Mouse (Mus musculus) neural tube, embryonic 15.5 days (tissue): ENCODE results near the gene Thada. TPM values are rescaled to one million over a fixed set of nuclear protein-coding genes. Genes with fewer than 3 reads are reported as not detected.
"Not testable (repeated sequence)": the region's sequence is repeated elsewhere in the genome, so short reads cannot be mapped to it uniquely, and the experiment has no call there.

Source experiments
- ATAC-seq: fragments of 200-750 bp; cut with Nextera tagmentation; 2 replicates; pipeline ENCODE4 v1.8.0; 2017; ENCODE audit warnings: mild to moderate bottlenecking, moderate TSS enrichment, moderate library complexity; ENCODE audit not compliant: low FRiP score
- H3K27ac ChIP-seq: fragments of 300-500 bp; sonication (generic); replicated peaks from 2 replicates; pipeline ENCODE4 v1.5.1; 2015; ENCODE audit warnings: mild to moderate bottlenecking, inconsistent platforms
- H3K27me3 ChIP-seq: fragments of 300-500 bp; sonication (generic); replicated peaks from 2 replicates; pipeline ENCODE4 v1.6.1; 2015; ENCODE audit warnings: inconsistent platforms
- H3K36me3 ChIP-seq: fragments of 300-500 bp; sonication (generic); 2 replicates; pipeline ENCODE4 v1.6.1; 2015; ENCODE audit warnings: inconsistent platforms
- H3K4me1 ChIP-seq: fragments of 300-500 bp; sonication (generic); 2 replicates; pipeline ENCODE4 v1.6.1; 2015; ENCODE audit warnings: inconsistent platforms
- H3K4me2 ChIP-seq: fragments of 300-500 bp; sonication (generic); 2 replicates; pipeline ENCODE4 v1.6.1; 2015; ENCODE audit warnings: inconsistent platforms, mild to moderate bottlenecking, moderate library complexity
- H3K4me3 ChIP-seq: fragments of 300-500 bp; sonication (generic); replicated peaks from 2 replicates; pipeline ENCODE4 v1.5.1; 2015; ENCODE audit warnings: mild to moderate bottlenecking, inconsistent platforms
- H3K9ac ChIP-seq: fragments of 300-500 bp; sonication (generic); replicated peaks from 2 replicates; pipeline ENCODE4 v1.6.1; 2015; ENCODE audit warnings: mild to moderate bottlenecking, inconsistent platforms
- H3K9me3 ChIP-seq: fragments of 300-500 bp; sonication (generic); replicated peaks from 2 replicates; pipeline ENCODE4 v1.6.1; 2016; ENCODE audit warnings: inconsistent platforms
- WGBS: fragments of 180-500 bp; shearing (Covaris S2); methylation state at CpG from one replicate; pipeline ENCODE4 v1.1.7; 2015; ENCODE audit warnings: mixed read lengths; 5-methylcytosine and 5-hydroxymethylcytosine counted together
- polyA plus RNA-seq: library from polyadenylated mRNA; unstranded; fragments of >200 nt; fragmentation: Nextera tagmentation; extraction: Ambion mirVana; gene quantifications from 2 replicates; pipeline ENCODE4 v1.2.1, GENCODE M21; 2015

Thada gene
- polyA plus RNA-seq, 1 experiment from 2014 or later: 7.0 TPM

GRCm38 (mm10) chr17:84226231-84226630, 239.8 kb downstream of the Thada start:
- 50% methylated on average over 5 of the region's 5 CpGs for WGBS
- no peak for ATAC-seq

GRCm38 (mm10) chr17:84224217-84224887, 241.7 kb downstream of the Thada start:
- no peak overlapping the region for H3K4me3 ChIP-seq
- no peak overlapping the region for H3K27ac ChIP-seq
- 52% methylated on average over 15 of the region's 15 CpGs for WGBS
- H3K9ac ChIP-seq: no peak overlapping the region
- H3K27me3 ChIP-seq: no peaks in the 10 kb centered on the region
- ATAC-seq: no peak
- peaks cover 50% of the 10 kb centered on the region for H3K36me3 ChIP-seq
- H3K4me2 ChIP-seq: no peak overlapping the region
- H3K4me1 ChIP-seq: no peaks in the 10 kb centered on the region
- H3K9me3 ChIP-seq: no peaks in the 10 kb centered on the region

More at GRCm38 (mm10) chr17:84226231-84226630, 239.8 kb downstream of the Thada start:
- Histone ChIP-seq H3K4me2 (no peak overlapping the region), H3K4me3 (no peak overlapping the region), H3K9ac (no peak overlapping the region), H3K27ac (no peak overlapping the region), H3K9me3 (no peaks in the 10 kb centered on the region), H3K27me3 (no peaks in the 10 kb centered on the region), H3K36me3 (peaks cover 47% of the 10 kb centered on the region), H3K4me1 (no peaks in the 10 kb centered on the region)

- WGBS: 94% methylated on average over 2 of the region's 2 CpGs
- ATAC-seq, H3K4me3 ChIP-seq, H3K27ac ChIP-seq, H3K9me3 ChIP-seq, H3K4me2 ChIP-seq, H3K9ac ChIP-seq, H3K27me3 ChIP-seq, H3K4me1 ChIP-seq: not testable (repeated sequence)
- H3K36me3 ChIP-seq: peaks cover 22% of the 10 kb centered on the region
These were observed 247.2 kb downstream of the Thada start for GRCm38 (mm10) chr17:84218841-84219240.

DNA sequence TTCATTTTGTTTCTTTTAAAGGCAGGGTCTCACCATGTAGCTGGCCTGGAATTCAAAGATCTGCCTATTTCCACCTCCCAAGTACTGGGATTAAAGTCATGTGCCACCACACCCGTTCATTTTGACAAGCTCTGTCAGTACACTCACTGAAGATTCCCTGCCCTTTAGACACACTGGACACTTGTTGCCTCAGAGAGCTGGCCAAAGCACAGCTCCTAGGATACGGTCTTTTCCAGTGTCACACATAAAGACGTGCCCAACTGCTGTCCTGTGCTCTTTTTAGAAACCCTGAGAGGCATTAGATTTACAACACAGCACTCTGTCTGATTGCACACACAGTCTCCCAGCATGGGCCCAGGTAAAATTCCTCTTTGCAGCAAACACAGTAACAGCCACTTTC, 248.3 kb downstream of the Thada start:
- Histone ChIP-seq H3K4me1 (no peaks in the 10 kb centered on the region), H3K4me2 (no peak overlapping the region), H3K9ac (no peak overlapping the region), H3K27me3 (no peaks in the 10 kb centered on the region), H3K4me3 (no peak overlapping the region), H3K27ac (no peak overlapping the region), H3K9me3 (no peaks in the 10 kb centered on the region), H3K36me3 (peaks cover 22% of the 10 kb centered on the region)
- no peak for ATAC-seq
- 50% methylated on average over 3 of the region's 3 CpGs for WGBS

DNA sequence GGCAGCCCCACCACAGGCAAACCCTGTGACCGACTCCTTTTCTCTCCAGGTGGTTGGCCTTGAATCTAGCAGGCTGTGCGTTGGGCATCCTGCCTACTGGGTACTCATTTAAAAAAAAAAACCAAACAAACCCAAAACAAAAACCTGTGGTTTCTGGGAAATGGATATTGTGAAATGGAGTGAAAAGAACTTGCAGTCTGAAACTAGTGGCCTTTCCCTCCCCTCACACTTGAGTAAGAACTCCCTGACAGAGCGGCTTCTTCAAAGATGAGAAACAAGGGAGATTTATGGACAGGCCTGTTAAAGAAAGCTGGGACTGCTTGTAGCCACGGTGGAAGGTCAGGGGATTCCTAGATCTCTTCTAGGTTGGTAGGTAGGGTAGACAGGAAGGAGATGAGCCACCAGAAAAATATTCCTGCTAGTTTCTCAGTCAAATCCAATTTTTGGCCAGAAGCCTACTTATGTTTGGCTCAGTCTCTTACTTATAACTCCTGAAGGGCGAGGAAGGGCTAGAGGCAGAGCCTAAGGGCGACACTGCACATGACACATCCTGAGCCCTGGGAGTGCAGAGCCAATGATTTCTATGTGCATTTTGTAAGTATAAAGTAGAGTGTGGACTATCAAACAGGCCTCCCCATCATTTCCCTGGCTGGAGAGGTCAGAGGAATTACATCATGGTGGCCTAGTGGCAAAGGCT, 250.6 kb downstream of the Thada start:
- WGBS: 58% methylated on average over 6 of the region's 6 CpGs
- Histone ChIP-seq H3K4me3 (no peak overlapping the region), H3K27me3 (no peaks in the 10 kb centered on the region), H3K27ac (no peak overlapping the region), H3K4me2 (no peak overlapping the region), H3K9me3 (no peaks in the 10 kb centered on the region), H3K36me3 (peaks cover 6% of the 10 kb centered on the region; the same call in 1 of the 2 replicates), H3K9ac (no peak overlapping the region), H3K4me1 (no peaks in the 10 kb centered on the region)
- no peak for ATAC-seq

DNA sequence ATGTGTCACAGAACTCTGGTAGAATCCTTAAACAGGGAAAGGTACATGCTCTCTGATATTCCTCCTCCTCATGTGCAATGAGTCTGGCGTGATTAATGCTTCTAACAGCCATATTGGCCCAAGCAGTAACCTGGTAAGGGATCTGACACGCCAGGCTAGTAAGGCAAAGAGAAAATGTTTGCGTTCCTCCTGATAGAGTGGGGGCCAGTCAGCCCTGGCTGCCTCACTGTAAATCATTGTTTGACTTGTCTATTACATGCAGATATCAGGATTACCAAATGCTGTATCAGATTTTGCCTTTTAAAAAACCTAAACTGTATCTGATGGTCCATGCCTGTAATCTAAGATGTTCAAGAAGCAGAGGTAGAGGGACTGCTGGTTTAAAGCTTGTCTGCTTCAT, 252.5 kb downstream of the Thada start:
- H3K9ac ChIP-seq: no peak overlapping the region
- 89% methylated on average over 3 of the region's 3 CpGs for WGBS
- no peaks in the 10 kb centered on the region for H3K9me3 ChIP-seq
- no peaks in the 10 kb centered on the region for H3K27me3 ChIP-seq
- no peak overlapping the region for H3K27ac ChIP-seq
- no peak overlapping the region for H3K4me3 ChIP-seq
- H3K4me2 ChIP-seq: no peak overlapping the region
- ATAC-seq: no peak
- no peaks in the 10 kb centered on the region for H3K36me3 ChIP-seq
- H3K4me1 ChIP-seq: no peaks in the 10 kb centered on the region

DNA sequence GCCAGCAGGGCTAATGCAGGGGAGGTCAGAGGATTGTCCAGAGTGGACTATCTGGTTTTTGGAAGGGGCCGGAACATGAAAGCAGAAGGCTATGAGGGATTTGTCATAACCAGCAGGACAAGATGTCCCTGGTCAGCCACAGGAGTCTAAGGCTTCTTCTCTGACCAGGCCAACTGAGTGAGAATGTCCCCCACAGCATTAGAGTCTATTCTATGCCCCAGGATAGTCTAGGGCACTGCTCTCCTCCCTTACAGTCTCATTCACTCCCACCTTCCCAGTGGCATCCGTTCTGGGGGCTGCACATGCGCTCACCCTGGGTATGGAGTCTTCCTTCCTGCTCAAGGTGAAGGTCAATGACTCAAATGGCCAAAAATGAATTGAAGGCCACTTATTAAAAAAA, 258.4 kb downstream of the Thada start:
- H3K4me3 ChIP-seq: no peak overlapping the region
- no peaks in the 10 kb centered on the region for H3K9me3 ChIP-seq
- no peak overlapping the region for H3K9ac ChIP-seq
- peaks cover 2% of the 10 kb centered on the region; the same call in 1 of the 2 replicates for H3K4me1 ChIP-seq
- no peak overlapping the region for H3K4me2 ChIP-seq
- H3K36me3 ChIP-seq: peaks cover 7% of the 10 kb centered on the region; the same call in 1 of the 2 replicates
- no peaks in the 10 kb centered on the region for H3K27me3 ChIP-seq
- 93% methylated on average over 3 of the region's 3 CpGs for WGBS
- ATAC-seq: no peak
- H3K27ac ChIP-seq: no peak overlapping the region

GRCm38 (mm10) chr17:84206239-84206638, 259.8 kb downstream of the Thada start:
- H3K4me1 ChIP-seq: peaks cover 2% of the 10 kb centered on the region; the same call in 1 of the 2 replicates
- no peaks in the 10 kb centered on the region for H3K9me3 ChIP-seq
- 89% methylated on average over 3 of the region's 3 CpGs for WGBS
- H3K4me2 ChIP-seq: no peak overlapping the region
- H3K4me3 ChIP-seq: no peak overlapping the region
- no peaks in the 10 kb centered on the region for H3K27me3 ChIP-seq
- no peak overlapping the region for H3K27ac ChIP-seq
- no peak overlapping the region for H3K9ac ChIP-seq
- no peak for ATAC-seq
- H3K36me3 ChIP-seq: peaks cover 7% of the 10 kb centered on the region; the same call in 1 of the 2 replicates

- WGBS: 88% methylated on average over 5 of the region's 5 CpGs
- Histone ChIP-seq H3K4me1 (peaks cover 2% of the 10 kb centered on the region; the same call in 1 of the 2 replicates), H3K4me2 (no peak overlapping the region), H3K9me3 (no peaks in the 10 kb centered on the region), H3K36me3 (peaks cover 7% of the 10 kb centered on the region; the same call in 1 of the 2 replicates), H3K27ac (no peak overlapping the region), H3K4me3 (no peak overlapping the region), H3K27me3 (no peaks in the 10 kb centered on the region), H3K9ac (no peak overlapping the region)
- ATAC-seq: no peak
These were observed 261.0 kb downstream of the Thada start for GRCm38 (mm10) chr17:84204962-84205361.

DNA sequence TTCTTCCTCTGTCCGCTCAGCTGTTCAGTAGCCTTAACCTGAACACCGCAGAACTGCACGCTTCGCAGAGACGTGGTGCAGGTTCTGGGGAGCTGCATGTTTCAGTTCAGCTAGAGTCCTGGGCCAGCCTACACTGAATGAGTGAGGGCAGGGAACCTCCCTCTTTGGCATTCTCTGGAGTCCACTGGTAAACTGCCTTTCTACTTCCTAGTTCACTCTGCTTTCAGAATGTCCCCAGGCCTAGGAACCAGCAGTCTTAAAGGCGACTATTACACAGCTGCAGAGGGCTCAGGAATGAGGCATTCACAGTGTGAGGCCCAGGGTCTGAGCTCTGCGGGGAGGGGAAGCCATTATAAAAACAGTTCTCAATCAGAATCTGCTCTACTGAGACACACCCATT, 262.7 kb downstream of the Thada start:
- Histone ChIP-seq H3K4me3 (no peak overlapping the region), H3K36me3 (peaks cover 7% of the 10 kb centered on the region; the same call in 1 of the 2 replicates), H3K4me1 (peaks cover 2% of the 10 kb centered on the region; the same call in 1 of the 2 replicates), H3K4me2 (no peak overlapping the region), H3K9me3 (no peaks in the 10 kb centered on the region), H3K27ac (no peak overlapping the region), H3K9ac (no peak overlapping the region), H3K27me3 (no peaks in the 10 kb centered on the region)
- ATAC-seq: no peak
- 57% methylated on average over 7 of the region's 7 CpGs for WGBS

DNA sequence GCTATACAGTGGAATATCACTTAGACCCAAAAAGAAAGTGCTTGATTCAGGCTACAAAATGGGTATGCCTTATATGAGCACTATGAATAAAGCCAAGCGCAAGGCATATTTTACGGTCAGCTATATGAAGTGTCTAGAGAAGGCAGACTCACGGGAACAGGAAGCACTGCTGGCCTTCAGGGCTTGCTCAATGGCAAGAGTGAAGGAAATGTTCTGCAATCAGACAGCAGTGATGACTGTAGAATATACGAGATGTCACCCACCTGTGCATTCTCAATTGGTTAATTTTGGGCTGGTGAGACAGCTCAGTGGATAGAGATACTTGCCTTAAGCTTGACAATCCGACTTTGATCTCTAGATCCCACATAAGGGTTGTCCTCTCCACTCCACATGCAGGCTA, 264.8 kb downstream of the Thada start:
- H3K4me3 ChIP-seq: no peak overlapping the region
- no peaks in the 10 kb centered on the region for H3K9me3 ChIP-seq
- 0 out of 2 replicates have a peak, but pooled peaks cover 2% of the 10 kb centered on the region for H3K4me1 ChIP-seq
- whole genome bisulfite sequencing: 94% methylated on average over 5 of the region's 5 CpGs
- H3K9ac ChIP-seq: no peak overlapping the region
- 0 out of 2 replicates have a peak, but pooled peaks cover 3% of the 10 kb centered on the region for H3K36me3 ChIP-seq
- H3K27ac ChIP-seq: no peak overlapping the region
- no peaks in the 10 kb centered on the region for H3K27me3 ChIP-seq
- no peak for ATAC-seq
- H3K4me2 ChIP-seq: no peak overlapping the region

DNA sequence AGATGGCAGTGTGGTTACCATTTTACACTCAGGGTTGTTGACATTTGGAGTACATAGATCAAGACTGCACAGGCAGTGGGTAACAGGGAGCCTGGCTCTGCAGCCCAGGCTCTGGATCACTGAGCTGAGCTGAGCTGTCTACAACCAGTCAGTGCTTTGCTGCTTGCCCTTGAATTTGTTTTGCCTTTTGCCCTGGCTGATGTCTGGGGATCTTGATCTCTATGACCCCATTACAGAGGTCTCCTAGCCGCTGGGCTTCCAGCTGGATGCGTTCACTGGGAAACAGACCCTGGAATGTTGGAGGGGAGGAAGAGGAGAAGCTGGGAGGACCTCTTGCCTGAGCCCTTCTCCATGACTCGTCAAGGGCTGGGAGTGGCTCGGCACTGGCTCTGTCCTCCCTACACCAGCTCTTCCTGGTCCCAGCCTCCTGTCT, 268.1 kb downstream of the Thada start:
- 59% methylated on average over 4 of the region's 4 CpGs for WGBS
- H3K27ac ChIP-seq: no peak overlapping the region
- H3K4me3 ChIP-seq: no peak overlapping the region
- H3K4me2 ChIP-seq: no peak overlapping the region
- no peak for ATAC-seq
- no peaks in the 10 kb centered on the region for H3K27me3 ChIP-seq
- no peaks in the 10 kb centered on the region for H3K4me1 ChIP-seq
- H3K9me3 ChIP-seq: no peaks in the 10 kb centered on the region
- H3K36me3 ChIP-seq: no peaks in the 10 kb centered on the region
- no peak overlapping the region for H3K9ac ChIP-seq
